Mouse (Mus musculus) hindbrain, embryonic 14.5 days (tissue): ENCODE data around the gene Slpi. TPM values are rescaled to one million over a fixed set of nuclear protein-coding genes. Genes with fewer than 3 reads are reported as not detected.

Experiments used
- ATAC-seq: fragments of 200-750 bp; cut with Nextera tagmentation; 2 replicates; pipeline ENCODE4 v1.8.0; 2017; ENCODE audit warnings: moderate number of reproducible peaks, mild to moderate bottlenecking, moderate TSS enrichment, moderate library complexity; ENCODE audit not compliant: low FRiP score
- DNase-seq: peaks from one replicate; pipeline ENCODE4 v3.0.0-alpha.2; 2015; ENCODE audit warnings: low spot score
- H3K27ac ChIP-seq: fragments of 300-500 bp; sonication (generic); 2 replicates; pipeline ENCODE4 v1.5.1; 2014; ENCODE audit warnings: mild to moderate bottlenecking, moderate library complexity
- H3K27me3 ChIP-seq: fragments of 300-500 bp; sonication (generic); 2 replicates; pipeline ENCODE4 v1.6.1; 2014; ENCODE audit warnings: mild to moderate bottlenecking, low read length, mixed read lengths; ENCODE audit not compliant: control insufficient read depth, insufficient read depth
- H3K36me3 ChIP-seq: fragments of 300-500 bp; sonication (generic); replicated peaks from 2 replicates; pipeline ENCODE4 v1.6.1; 2014; ENCODE audit not compliant: control insufficient read depth, insufficient read depth
- H3K4me1 ChIP-seq: fragments of 300-500 bp; sonication (generic); replicated peaks from 2 replicates; pipeline ENCODE4 v1.6.1; 2014; ENCODE audit warnings: antibody characterized with exemption, low read length, mixed read lengths; ENCODE audit not compliant: control insufficient read depth, insufficient read depth
- H3K4me2 ChIP-seq: fragments of 300-500 bp; sonication (generic); replicated peaks from 2 replicates; pipeline ENCODE4 v1.6.1; 2014; ENCODE audit warnings: mild to moderate bottlenecking, moderate library complexity
- H3K4me3 ChIP-seq: fragments of 300-500 bp; sonication (generic); replicated peaks from 2 replicates; pipeline ENCODE4 v1.5.1; 2014; ENCODE audit warnings: mild to moderate bottlenecking, low read length
- H3K9ac ChIP-seq: fragments of 300-500 bp; sonication (generic); 2 replicates; pipeline ENCODE4 v1.6.1; 2014
- H3K9me3 ChIP-seq: fragments of 300-500 bp; sonication (generic); 2 replicates; pipeline ENCODE4 v1.6.1; 2016; ENCODE audit warnings: low read length; ENCODE audit not compliant: control insufficient read depth
- WGBS: fragments of 180-500 bp; shearing (Covaris S2); extraction: QIAGEN DNeasy Blood & Tissue Kit; methylation state at CpG from one replicate; pipeline ENCODE4 v1.1.7; 2014; 5-methylcytosine and 5-hydroxymethylcytosine counted together
- polyA plus RNA-seq: library from polyadenylated mRNA; unstranded; fragments of >200 nt; fragmentation: Nextera tagmentation; extraction: Ambion mirVana; gene quantifications from 2 replicates; pipeline ENCODE4 v1.2.1, GENCODE M21; 2014

Slpi gene
- polyA plus RNA-seq, 1 experiment from 2014 or later, result 0.62 TPM

DNA sequence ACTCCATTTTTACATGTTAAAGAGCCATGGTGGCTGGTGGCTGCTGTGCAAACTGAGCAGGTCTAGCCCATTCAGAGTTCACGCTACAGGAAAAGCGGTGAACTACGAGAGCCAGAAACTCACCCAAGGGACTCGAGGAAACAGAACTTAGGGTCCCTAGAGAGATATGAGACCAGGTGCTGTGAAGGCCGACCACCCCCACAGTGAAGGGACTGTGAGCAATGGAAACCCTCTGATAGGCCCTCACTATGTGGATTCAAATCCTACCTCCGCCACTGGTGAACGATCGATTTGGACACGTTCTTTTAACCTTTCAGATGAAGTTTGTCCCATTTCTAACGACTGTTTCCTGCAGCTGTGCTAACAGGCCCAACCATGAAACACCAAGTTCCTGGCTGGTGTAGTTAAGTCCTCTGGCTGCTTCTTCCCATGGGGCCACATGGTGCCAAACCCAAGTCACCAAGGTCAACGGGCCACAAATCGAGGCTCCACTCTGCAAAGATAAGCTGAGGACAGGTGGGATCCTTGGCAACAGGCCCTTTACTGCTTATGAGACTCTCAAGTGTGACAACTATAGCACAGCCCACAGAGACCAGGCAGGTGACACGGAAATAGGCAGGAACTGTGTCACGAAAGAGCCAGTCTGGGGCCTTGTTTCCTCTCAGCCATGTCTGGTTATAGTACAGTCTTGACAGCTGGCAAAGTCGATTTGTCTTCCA is 33.9 kb upstream of the Slpi start:
- ATAC-seq (no peak), DNase-seq (no peak)
- no peaks in the 10 kb centered on the region for H3K36me3 ChIP-seq
- H3K4me1 ChIP-seq, result no peaks in the 10 kb centered on the region
- H3K9ac ChIP-seq, result no peak overlapping the region
- WGBS, result 92% methylated on average over 15 of the region's 15 CpGs
- no peak overlapping the region for H3K4me2 ChIP-seq
- H3K27me3 ChIP-seq, result no peaks in the 10 kb centered on the region
- H3K27ac ChIP-seq, result no peak overlapping the region
- no peaks in the 10 kb centered on the region for H3K9me3 ChIP-seq
- H3K4me3 ChIP-seq, result no peak overlapping the region

GRCm38 (mm10) chr2:164421979-164422378 is 33.1 kb upstream of the Slpi start:
- 88% methylated on average over 8 of the region's 8 CpGs for WGBS
- H3K27me3 ChIP-seq, result no peaks in the 10 kb centered on the region
- DNase-seq (no peak), ATAC-seq (no peak)
- H3K4me1 ChIP-seq, result no peaks in the 10 kb centered on the region
- H3K9ac ChIP-seq, result no peak overlapping the region
- no peak overlapping the region for H3K27ac ChIP-seq
- H3K4me3 ChIP-seq, result no peak overlapping the region
- H3K4me2 ChIP-seq, result no peak overlapping the region
- H3K9me3 ChIP-seq, result no peaks in the 10 kb centered on the region
- no peaks in the 10 kb centered on the region for H3K36me3 ChIP-seq

GRCm38 (mm10) chr2:164421306-164421705 is 32.4 kb upstream of the Slpi start:
- Histone ChIP-seq H3K27me3 (no peaks in the 10 kb centered on the region), H3K4me1 (no peaks in the 10 kb centered on the region), H3K27ac (no peak overlapping the region), H3K36me3 (no peaks in the 10 kb centered on the region), H3K4me3 (no peak overlapping the region), H3K9me3 (no peaks in the 10 kb centered on the region), H3K4me2 (no peak overlapping the region), H3K9ac (no peak overlapping the region)
- DNase-seq, result no peak
- WGBS, result 88% methylated on average over 7 of the region's 7 CpGs
- ATAC-seq, result no peak

GRCm38 (mm10) chr2:164419489-164419888 is 30.6 kb upstream of the Slpi start:
- 4% methylated on average over 3 of the region's 3 CpGs for WGBS
- H3K9ac ChIP-seq, result no peak overlapping the region
- H3K4me1 ChIP-seq, result no peaks in the 10 kb centered on the region
- peaks cover 7% of the 10 kb centered on the region; the same call in 1 of the 2 replicates for H3K27me3 ChIP-seq
- ATAC-seq, result no peak
- no peak overlapping the region for H3K4me3 ChIP-seq
- no peak overlapping the region for H3K27ac ChIP-seq
- no peaks in the 10 kb centered on the region for H3K9me3 ChIP-seq
- no peaks in the 10 kb centered on the region for H3K36me3 ChIP-seq
- no peak overlapping the region for H3K4me2 ChIP-seq
- no peak for DNase-seq

DNA sequence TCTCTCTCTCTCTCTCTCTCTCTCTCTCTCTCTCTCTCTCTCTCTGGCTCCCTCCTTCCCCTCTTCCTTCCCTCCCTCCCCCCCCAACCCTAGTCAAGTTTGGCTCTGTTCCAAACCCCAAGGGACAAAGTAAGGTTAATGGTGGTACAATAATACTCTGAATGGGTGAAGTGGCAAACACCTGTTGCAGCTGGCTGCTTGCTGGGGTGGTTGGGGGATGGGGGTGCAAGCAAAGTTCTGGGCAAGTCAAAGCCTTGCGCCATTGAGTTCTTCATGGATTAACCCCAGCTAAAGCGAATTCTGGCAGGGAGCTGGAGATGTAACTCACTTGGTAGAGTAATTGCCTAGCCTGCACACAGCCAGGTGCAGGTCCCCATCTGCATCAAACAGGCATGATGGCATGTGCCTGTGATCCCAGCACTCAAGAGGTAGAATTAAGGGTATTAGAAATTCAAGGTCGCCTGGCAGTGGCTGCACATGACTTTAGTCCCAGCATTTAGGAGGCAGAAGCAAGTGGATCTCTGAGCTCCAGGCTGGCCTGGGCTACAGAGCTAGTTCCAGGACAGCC is 29.5 kb upstream of the Slpi start:
- no peak overlapping the region for H3K4me2 ChIP-seq
- 39% methylated on average over 3 of the region's 3 CpGs for WGBS
- no peak overlapping the region for H3K4me3 ChIP-seq
- H3K9me3 ChIP-seq, result no peaks in the 10 kb centered on the region
- no peaks in the 10 kb centered on the region for H3K36me3 ChIP-seq
- H3K27me3 ChIP-seq, result peaks cover 18% of the 10 kb centered on the region
- H3K27ac ChIP-seq, result no peak overlapping the region
- ATAC-seq, result no peak
- no peaks in the 10 kb centered on the region for H3K4me1 ChIP-seq
- H3K9ac ChIP-seq, result no peak overlapping the region
- DNase-seq, result no peak

DNA sequence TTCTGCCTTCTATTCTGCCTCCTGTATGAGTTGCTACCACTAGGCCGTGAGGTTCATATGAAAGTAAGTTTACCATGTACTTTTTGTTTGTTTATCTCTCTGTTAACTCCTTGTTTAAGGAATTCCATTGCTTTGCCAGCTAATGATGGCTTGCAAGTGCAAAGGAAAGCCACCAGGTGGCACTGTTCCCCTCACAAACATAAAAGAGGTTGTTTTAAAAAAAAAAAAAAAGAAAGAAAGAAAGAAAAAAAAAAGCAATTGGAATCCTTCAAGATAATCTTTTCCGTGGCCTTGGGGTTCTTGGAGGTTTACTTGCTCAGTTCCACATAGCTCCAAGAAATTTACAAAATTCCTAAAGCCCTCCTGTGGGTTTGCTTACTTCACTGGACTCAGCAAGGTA is 28.3 kb upstream of the Slpi start:
- peak; percentile 82 for DNase-seq
- no peaks in the 10 kb centered on the region for H3K36me3 ChIP-seq
- H3K27ac ChIP-seq, result no peak overlapping the region
- no peak overlapping the region for H3K9ac ChIP-seq
- H3K27me3 ChIP-seq, result peaks cover 18% of the 10 kb centered on the region
- no peaks in the 10 kb centered on the region for H3K4me1 ChIP-seq
- 9% methylated on average over 2 of the region's 2 CpGs for WGBS
- ATAC-seq, result no peak
- H3K4me3 ChIP-seq, result no peak overlapping the region
- H3K4me2 ChIP-seq, result no peak overlapping the region
- no peaks in the 10 kb centered on the region for H3K9me3 ChIP-seq

- no peaks in the 10 kb centered on the region for H3K36me3 ChIP-seq
- no peaks in the 10 kb centered on the region for H3K9me3 ChIP-seq
- peak overlapping the region; percentile 40 for H3K4me2 ChIP-seq
- no peak overlapping the region for H3K9ac ChIP-seq
- DNase-seq, result no peak
- no peak overlapping the region for H3K27ac ChIP-seq
- H3K4me3 ChIP-seq, result peak overlapping the region; percentile 15
- no peak for ATAC-seq
- 75% methylated on average over 10 of the region's 10 CpGs for WGBS
- no peaks in the 10 kb centered on the region for H3K4me1 ChIP-seq
- peaks cover 28% of the 10 kb centered on the region for H3K27me3 ChIP-seq
Observed at GRCm38 (mm10) chr2:164414581-164414980, 25.7 kb upstream of the Slpi start.

GRCm38 (mm10) chr2:164414167-164414566 is 25.3 kb upstream of the Slpi start:
- WGBS, result 32% methylated on average over 28 of the region's 28 CpGs
- Histone ChIP-seq H3K9ac (no peak overlapping the region), H3K4me1 (no peaks in the 10 kb centered on the region), H3K4me3 (peak overlapping the region; percentile 15), H3K27ac (no peak overlapping the region), H3K36me3 (no peaks in the 10 kb centered on the region), H3K9me3 (no peaks in the 10 kb centered on the region), H3K4me2 (peak overlapping the region; percentile 40), H3K27me3 (peaks cover 32% of the 10 kb centered on the region)
- DNase-seq (no peak), ATAC-seq (no peak)

GRCm38 (mm10) chr2:164407708-164408107 is 18.8 kb upstream of the Slpi start:
- peaks cover 78% of the 10 kb centered on the region for H3K27me3 ChIP-seq

More at GRCm38 (mm10) chr2:164407708-164408107, 18.8 kb upstream of the Slpi start:
- WGBS, result under 1% methylated on average over 22 of the region's 22 CpGs
- ATAC-seq (no peak), DNase-seq (peak; percentile 83)
- Histone ChIP-seq H3K4me3 (no peak overlapping the region), H3K4me1 (peaks cover 5% of the 10 kb centered on the region; the same call in 1 of the 2 replicates), H3K4me2 (no peak overlapping the region), H3K36me3 (no peaks in the 10 kb centered on the region), H3K9ac (no peak overlapping the region), H3K9me3 (no peaks in the 10 kb centered on the region), H3K27ac (no peak overlapping the region)
